Mouse (Mus musculus) cerebellum, adult 2 months (tissue): ENCODE data around the gene Mtmr3.

ENCODE experiments used
- CTCF ChIP-seq: fragments of 200-500 bp; IDR thresholded peaks from 2 replicates; pipeline ENCODE4 v1.5.1; 2011; ENCODE audit warnings: low read depth, mild to moderate bottlenecking, control low read depth, low read length, moderate library complexity, borderline replicate concordance; ENCODE audit not compliant: insufficient read depth
- POLR2A ChIP-seq: fragments of 200-500 bp; IDR thresholded peaks from 2 replicates; pipeline ENCODE4 v1.6.1; 2011; ENCODE audit warnings: low read length, control low read depth, borderline replicate concordance; ENCODE audit not compliant: insufficient read depth

DNA sequence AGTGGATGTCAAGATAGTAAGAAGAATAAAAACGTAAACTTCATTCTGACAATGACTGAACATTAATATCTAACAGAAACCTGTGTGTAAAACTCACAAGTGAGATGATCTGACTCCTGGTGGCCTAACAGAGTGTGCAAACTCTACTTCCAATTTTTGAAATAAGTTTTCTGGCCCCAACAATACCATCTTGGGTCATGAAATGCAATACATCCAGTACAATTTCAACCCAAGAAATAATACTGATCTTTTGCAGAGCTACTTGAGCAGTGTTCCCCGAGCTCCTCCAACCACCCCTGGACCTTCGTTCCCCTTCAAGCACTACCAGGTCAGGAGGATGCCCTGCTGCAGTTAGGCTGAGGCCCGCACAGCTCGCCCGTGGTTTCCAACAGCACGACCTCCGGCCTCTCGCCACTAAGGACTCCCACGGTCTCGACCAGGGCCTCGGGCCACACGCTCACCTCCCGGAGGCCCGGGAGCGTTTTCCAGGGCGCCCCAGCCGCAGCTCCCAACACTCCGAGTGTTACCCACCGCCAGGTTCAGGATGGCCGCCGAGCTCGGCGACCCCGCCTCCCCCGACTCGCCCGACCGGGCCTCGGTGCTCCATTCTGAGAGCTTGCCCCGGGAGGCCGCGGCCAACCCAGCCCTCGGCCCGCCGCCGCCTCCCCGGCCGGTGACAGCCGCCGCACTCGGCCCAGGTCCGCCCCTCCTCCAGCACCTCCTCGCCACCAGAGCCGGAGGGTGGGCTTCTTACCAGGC is 635 bp downstream of the Mtmr3 start:
- TF ChIP-seq POLR2A (no peak), CTCF (no peak)
